In the genomic region with DNA sequence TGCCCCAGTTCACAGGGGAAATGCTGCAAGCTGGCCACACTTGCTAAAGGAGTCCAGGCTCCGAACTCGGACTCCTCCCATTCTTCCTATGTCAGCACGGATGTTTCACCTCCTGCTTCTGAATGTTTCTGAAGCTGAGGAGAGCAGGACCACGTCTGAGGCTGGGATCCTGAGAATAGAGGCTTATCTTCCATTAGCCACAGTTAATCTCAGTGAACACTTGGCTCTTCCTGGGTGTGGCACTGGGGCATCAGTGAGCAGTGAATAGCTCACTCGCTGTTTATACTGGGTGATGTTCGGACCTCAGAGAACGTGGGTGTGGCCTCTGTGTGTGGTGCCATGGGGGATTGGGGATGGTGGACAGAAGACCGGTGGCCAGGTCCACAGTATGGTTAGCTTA, we compare ENCODE assay signal across 30 mouse cellular contexts. TPM values are rescaled to one million over a fixed set of nuclear protein-coding genes. Genes with fewer than 3 reads are reported as not detected.
DNase-seq lines count a peak whose midpoint lies in the region; ATAC-seq and TF ChIP-seq lines count a peak whose summit lies in the region.
"Had no signal": no experiment of that assay in that cellular context is flagged by ENCODE, and none has a peak within 500 bp of the region (broad histone marks: within the 10 kb centered on the region; RNA-seq: fewer than 3 reads in every experiment).

No protein-coding gene starts in this region.

- H3K79me2 ChIP-seq in MEL (ENCODE audit: control insufficient read depth, insufficient read depth, low read length, poor library complexity), result no peaks in the 10 kb centered on the region

- 27% methylated on average over 8 of the region's 8 CpGs for WGBS in liver, embryonic 13.5 days (ENCODE audit: insufficient replicate concordance)
- 50% methylated on average over 8 of the region's 8 CpGs for WGBS in liver, postnatal 0 days (ENCODE audit: insufficient replicate concordance)
- WGBS in forebrain, embryonic 12.5 days, result 75% methylated on average over 8 of the region's 8 CpGs

- DNase-seq in MEL (ENCODE audit: low read depth, low spot score) (peak; percentile 4), adipocyte (ENCODE audit: low spot score) (no peak)
- DNase-seq in c-Kit-positive CD71-positive TER-119-positive erythroid progenitor cells, embryonic 14.5 days (ENCODE audit: low spot score), result peak; percentile 56
- DNase-seq in liver, embryonic 13.5 days, result peak; percentile 30
- DNase-seq in liver, postnatal 0 days, result no peak
- DNase-seq in left cerebral cortex, postnatal 10 days (ENCODE audit: extremely low spot score in 1 of 2, low spot score in 2 of 2), result no peak
- DNase-seq: adrenal gland, adult 2 months; adrenal gland, postnatal 36 days; B cell, adult 2 months; cerebellum, adult 2 months; cerebellum, postnatal 14 days; forebrain, postnatal 0 days; gastrocnemius, postnatal 25 days; heart, postnatal 4 days had no signal

- intact Hi-C loops in left cerebral cortex, postnatal 10 days (cut with DNase I), result no loop called here

- no peaks in the 10 kb centered on the region for H3K36me3 ChIP-seq in MEL (ENCODE audit: control insufficient read depth in 1 of 2, insufficient read depth in 2 of 2, low read length in 2 of 2)
- no peaks in the 10 kb centered on the region for H3K36me3 ChIP-seq in liver, embryonic 13.5 days
- no peaks in the 10 kb centered on the region for H3K36me3 ChIP-seq in liver, postnatal 0 days (replicated peaks; ENCODE audit: insufficient read depth, low read length)
- H3K36me3 ChIP-seq in forebrain, embryonic 12.5 days (replicated peaks), result no peaks in the 10 kb centered on the region
- H3K36me3 ChIP-seq: embryonic facial prominence, embryonic 12.5 days; G1E; heart, embryonic 13.5 days; hindbrain, embryonic 12.5 days had no signal

- no peak for TF ChIP-seq EP300 in MEL (IDR thresholded peaks at IDR 0.05; ENCODE audit: low read depth in 1 of 2, low read length in 2 of 2)
- no peak for TF ChIP-seq EP300 in liver, postnatal 0 days (IDR thresholded peaks at IDR 0.05; ENCODE audit: low read depth)

- ATAC-seq in liver, embryonic 13.5 days (ENCODE audit: low read depth), result peak; percentile 81
- ATAC-seq in liver, postnatal 0 days, result peak; percentile 56
- ATAC-seq in forebrain, embryonic 12.5 days (ENCODE audit: low FRiP score), result no peak
- ATAC-seq: activated CD4-positive, CD25-positive, alpha-beta regulatory T cell, adult 4 months; CD4-positive, CD25-positive, alpha-beta regulatory T cell, adult 4 months; forebrain, embryonic 13.5 days; forebrain, postnatal 0 days; hindbrain, postnatal 0 days; Patski had no signal

- no peak overlapping the region for H3K9ac ChIP-seq in MEL (ENCODE audit: control insufficient read depth, low read depth, low read length, poor library complexity, severe bottlenecking)
- H3K9ac ChIP-seq in liver, embryonic 13.5 days, result no peak overlapping the region
- no peak overlapping the region for H3K9ac ChIP-seq in liver, postnatal 0 days (replicated peaks)
- H3K9ac ChIP-seq in forebrain, embryonic 12.5 days, result no peak overlapping the region
- H3K9ac ChIP-seq: embryonic facial prominence, embryonic 12.5 days; forebrain, embryonic 13.5 days; forebrain, postnatal 0 days; heart, embryonic 13.5 days; hindbrain, embryonic 12.5 days had no signal

- TF ChIP-seq CTCF in MEL (IDR thresholded peaks at IDR 0.05 in 2 of 3, conservative IDR thresholded peaks at IDR 0.05 in 1 of 3; ENCODE audit: control insufficient read depth in 1 of 3, insufficient read depth in 1 of 3, low read depth in 2 of 3, low read length in 3 of 3, poor library complexity in 1 of 3, severe bottlenecking in 1 of 3), result no peak
- no peak for TF ChIP-seq CTCF in liver, postnatal 0 days (IDR thresholded peaks at IDR 0.05; ENCODE audit: low read depth)

- H3K4me2 ChIP-seq in liver, embryonic 13.5 days, result no peak overlapping the region
- no peak overlapping the region for H3K4me2 ChIP-seq in liver, postnatal 0 days (ENCODE audit: low read depth, low read length)
- no peak overlapping the region for H3K4me2 ChIP-seq in forebrain, embryonic 12.5 days
- H3K4me2 ChIP-seq: embryonic facial prominence, embryonic 12.5 days; forebrain, embryonic 13.5 days; heart, embryonic 13.5 days; hindbrain, embryonic 12.5 days had no signal

- no peaks in the 10 kb centered on the region for H3K27me3 ChIP-seq in MEL (ENCODE audit: control insufficient read depth in 1 of 2, insufficient read depth in 2 of 2, low read length in 2 of 2)
- H3K27me3 ChIP-seq in liver, embryonic 13.5 days, result peaks cover 6% of the 10 kb centered on the region; the same call in 1 of the 2 replicates
- H3K27me3 ChIP-seq in liver, postnatal 0 days (ENCODE audit: insufficient read depth, low read length), result no peaks in the 10 kb centered on the region
- H3K27me3 ChIP-seq in forebrain, embryonic 12.5 days, result no peaks in the 10 kb centered on the region
- H3K27me3 ChIP-seq: embryonic facial prominence, embryonic 12.5 days; forebrain, embryonic 13.5 days; hindbrain, embryonic 12.5 days had no signal

- no peak overlapping the region for H3K4me3 ChIP-seq in MEL (ENCODE audit: control insufficient read depth in 1 of 2, insufficient read depth in 1 of 2, low read depth in 2 of 2, low read length in 2 of 2)
- no peak overlapping the region for H3K4me3 ChIP-seq in liver, embryonic 13.5 days (replicated peaks)
- H3K4me3 ChIP-seq in liver, postnatal 0 days (ENCODE audit: low read depth, low read length), result no peak overlapping the region
- no peak overlapping the region for H3K4me3 ChIP-seq in forebrain, embryonic 12.5 days (replicated peaks)
- H3K4me3 ChIP-seq: embryonic facial prominence, embryonic 12.5 days; forebrain, embryonic 13.5 days; heart, embryonic 13.5 days; hindbrain, embryonic 12.5 days had no signal

- no peak overlapping the region for H3K27ac ChIP-seq in MEL (ENCODE audit: control insufficient read depth, low read depth, low read length)
- no peak overlapping the region for H3K27ac ChIP-seq in liver, embryonic 13.5 days
- no peak overlapping the region for H3K27ac ChIP-seq in liver, postnatal 0 days (ENCODE audit: low read depth)
- no peak overlapping the region for H3K27ac ChIP-seq in forebrain, embryonic 12.5 days
- H3K27ac ChIP-seq: embryonic facial prominence, embryonic 12.5 days; forebrain, embryonic 13.5 days; heart, embryonic 13.5 days; hindbrain, embryonic 12.5 days; hindbrain, postnatal 0 days had no signal

- no peak for TF ChIP-seq RAD21 in MEL (IDR thresholded peaks at IDR 0.05; ENCODE audit: low read depth, low read length)

- no peaks in the 10 kb centered on the region for H3K4me1 ChIP-seq in MEL (ENCODE audit: control insufficient read depth in 1 of 2, insufficient read depth in 2 of 2, low read length in 2 of 2)
- H3K4me1 ChIP-seq in liver, embryonic 13.5 days (replicated peaks), result peaks cover 14% of the 10 kb centered on the region
- no peaks in the 10 kb centered on the region for H3K4me1 ChIP-seq in liver, postnatal 0 days (ENCODE audit: insufficient read depth)
- no peaks in the 10 kb centered on the region for H3K4me1 ChIP-seq in forebrain, embryonic 12.5 days
- H3K4me1 ChIP-seq: embryonic facial prominence, embryonic 12.5 days; forebrain, embryonic 13.5 days; hindbrain, embryonic 12.5 days had no signal

- H3K9me3 ChIP-seq in MEL (replicated peaks; ENCODE audit: insufficient read depth, low read length), result no peaks in the 10 kb centered on the region
- no peaks in the 10 kb centered on the region for H3K9me3 ChIP-seq in liver, embryonic 13.5 days (replicated peaks)
- no peaks in the 10 kb centered on the region for H3K9me3 ChIP-seq in liver, postnatal 0 days (ENCODE audit: low read length)
- H3K9me3 ChIP-seq in forebrain, embryonic 12.5 days, result no peaks in the 10 kb centered on the region
- H3K9me3 ChIP-seq: embryonic facial prominence, embryonic 12.5 days; forebrain, embryonic 13.5 days; G1E; heart, embryonic 13.5 days; hindbrain, embryonic 12.5 days had no signal

- TF ChIP-seq POLR2A in MEL (IDR thresholded peaks at IDR 0.05; ENCODE audit: control insufficient read depth in 1 of 2, insufficient read depth in 1 of 2, low read depth in 1 of 2, low read length in 2 of 2, poor library complexity in 1 of 2), result no peak

TF ChIP-seq in MEL, 35 proteins besides CTCF, POLR2A, EP300 and RAD21 (continues in another document):
- TF ChIP-seq ETS1 (IDR thresholded peaks at IDR 0.05; ENCODE audit: low read depth, low read length) (no peak), CHD2 (IDR thresholded peaks at IDR 0.05; ENCODE audit: low read length) (no peak), ZMIZ1 (IDR thresholded peaks at IDR 0.05; ENCODE audit: low read depth, low read length) (no peak), MEF2A (IDR thresholded peaks at IDR 0.05; ENCODE audit: extremely low read depth, insufficient replicate concordance, low read depth, low read length, poor library complexity, severe bottlenecking) (no peak), ZC3H11A (IDR thresholded peaks at IDR 0.05; ENCODE audit: low read depth, low read length) (no peak), GABPA (IDR thresholded peaks at IDR 0.05; ENCODE audit: low read depth, low read length) (no peak), KAT2A (conservative IDR thresholded peaks at IDR 0.05; ENCODE audit: low read depth, low read length) (no peak), E2F4 (IDR thresholded peaks at IDR 0.05; ENCODE audit: borderline replicate concordance, low read depth, low read length) (no peak), NRF1 (IDR thresholded peaks at IDR 0.05; ENCODE audit: insufficient read depth, low read depth, low read length, poor library complexity, severe bottlenecking) (no peak), GATA1 (IDR thresholded peaks at IDR 0.05; ENCODE audit: low read depth, low read length) (no peak), MAX (IDR thresholded peaks at IDR 0.05; ENCODE audit: low read length) (no peak), TCF12 (IDR thresholded peaks at IDR 0.05; ENCODE audit: low read depth, low read length) (no peak)

RNA-seq across cellular contexts. Expression of a gene that starts 23.7 kb away (rescaled TPM):
- total RNA-seq in MEL (2012; rRNA removed), result not detected in 2 replicates
- polyA plus RNA-seq in MEL (2012; ENCODE audit: insufficient read depth in 1 of 2, insufficient read length in 2 of 2, low read depth in 1 of 2, low replicate concordance in 2 of 2, missing spikeins in 1 of 2), result not detected
- 0.09 TPM in 1 of 2 replicates, not detected in the other for polyA plus RNA-seq in liver, embryonic 13.5 days (2015; fragmentation: Nextera tagmentation; extraction: Ambion mirVana)
- 0.11 TPM in 1 of 2 replicates, not detected in the other for polyA plus RNA-seq in liver, postnatal 0 days (2015; fragmentation: Nextera tagmentation; extraction: Ambion mirVana)
- polyA plus RNA-seq in forebrain, embryonic 12.5 days (2016; fragmentation: Nextera tagmentation; extraction: Ambion mirVana), result 1.6 and 2.0 TPM in 2 replicates
- total RNA-seq in left cerebral cortex, postnatal 10 days (2021), result 100 to 1,000 TPM in 1 of 2 experiments, 10 to 100 TPM in 1; 94.7 to 126 TPM
- total RNA-seq: granulocyte monocyte progenitor cell, adult 5-6 weeks had no signal
- polyA plus RNA-seq: G1E had no signal

RNA-seq across cellular contexts. Expression of a gene that starts 40.2 kb away (rescaled TPM):
- not detected in 2 replicates for total RNA-seq in MEL (2012; rRNA removed)
- polyA plus RNA-seq in MEL (2012; ENCODE audit: insufficient read depth in 1 of 2, insufficient read length in 2 of 2, low read depth in 1 of 2, low replicate concordance in 2 of 2, missing spikeins in 1 of 2), result not detected
- polyA plus RNA-seq in liver, embryonic 13.5 days (2015; fragmentation: Nextera tagmentation; extraction: Ambion mirVana), result not detected in 2 replicates
- not detected in 2 replicates for polyA plus RNA-seq in liver, postnatal 0 days (2015; fragmentation: Nextera tagmentation; extraction: Ambion mirVana)
- not detected in 2 replicates for polyA plus RNA-seq in forebrain, embryonic 12.5 days (2016; fragmentation: Nextera tagmentation; extraction: Ambion mirVana)
- not detected for total RNA-seq in left cerebral cortex, postnatal 10 days (2021)
- total RNA-seq: adrenal gland, adult 2 months; adrenal gland, postnatal 36 days; forebrain, postnatal 0 days; G1E; gastrocnemius, adult 18-20 months; gastrocnemius, postnatal 25 days; granulocyte monocyte progenitor cell, adult 5-6 weeks; heart, adult 8-10 months; heart, postnatal 4 days; hindbrain, postnatal 0 days had no signal
- polyA plus RNA-seq: adrenal gland, adult 2 months; cerebellum, adult 2 months; cortical plate, adult 2 months; embryonic facial prominence, embryonic 12.5 days; forebrain, embryonic 13.5 days; forebrain, postnatal 0 days; G1E; heart, embryonic 13.5 days; heart, postnatal 0 days; hindbrain, embryonic 12.5 days; hindbrain, postnatal 0 days; intestine, embryonic 14.5 days; Patski had no signal

Comparison
In these comparisons a context has a peak if more than half of its experiments do, and no peak if none do; other contexts are left out.
1. DNase-seq: peak in MEL (single experiment), c-Kit-positive CD71-positive TER-119-positive erythroid progenitor cells, embryonic 14.5 days (single experiment) and liver, embryonic 13.5 days (single experiment); none in liver, postnatal 0 days (single experiment), adipocyte (single experiment) and left cerebral cortex, postnatal 10 days (0 of 2).